Mouse (Mus musculus) spleen, postnatal 10 days (tissue): ENCODE data around the gene Gm20379.

Source experiments
- DNase-seq, 2 experiments: peaks; one replicate each; pipeline ENCODE4 v3.0.0; 2021 to 2022; ENCODE audit warnings: low spot score in 2 of 2

Gene Gm20379

DNA sequence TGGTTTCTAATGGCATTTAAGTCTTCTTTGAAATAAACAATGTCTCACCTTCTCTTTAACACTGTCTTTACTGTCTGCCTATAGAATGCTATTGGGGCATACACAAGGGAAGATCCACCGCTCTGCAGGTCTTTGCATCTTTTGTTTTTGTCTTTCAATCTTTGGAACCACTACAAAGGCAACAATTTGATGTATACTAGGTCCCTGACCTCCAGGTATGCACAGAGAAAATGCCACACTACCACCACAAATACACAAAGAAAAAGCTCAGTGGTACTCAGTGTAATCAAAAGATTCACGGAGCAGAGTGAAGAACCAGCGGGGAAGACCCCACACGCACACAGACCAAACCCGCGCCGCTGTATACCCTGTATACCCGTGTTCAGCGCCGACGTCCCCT, at the start of gene Gm20379:
TSS of gene Gm20379 (plus strand) at position 301 of the 400 bp plus-strand sequence.
- DNase-seq, result no peak

DNA sequence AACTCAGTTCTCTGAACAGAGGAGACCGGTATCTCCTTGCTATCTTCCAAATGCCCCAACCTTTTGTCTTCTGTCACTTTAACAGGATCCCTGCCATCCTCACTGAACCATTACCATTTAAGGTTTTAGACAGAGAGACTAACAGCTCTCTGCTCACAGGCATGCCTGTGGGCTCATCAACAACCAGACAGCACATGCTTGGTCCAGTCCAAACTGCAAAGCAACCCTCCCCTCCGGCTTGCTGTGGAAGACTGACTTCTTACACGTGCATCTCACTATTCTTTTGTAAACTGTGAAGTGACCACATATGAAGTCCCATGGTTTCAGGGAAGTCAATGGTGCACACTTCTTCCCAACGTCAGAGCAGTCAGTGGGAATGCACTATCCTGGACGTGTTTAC, 44.5 kb upstream of the Gm20379 start:
- no peak for DNase-seq

DNA sequence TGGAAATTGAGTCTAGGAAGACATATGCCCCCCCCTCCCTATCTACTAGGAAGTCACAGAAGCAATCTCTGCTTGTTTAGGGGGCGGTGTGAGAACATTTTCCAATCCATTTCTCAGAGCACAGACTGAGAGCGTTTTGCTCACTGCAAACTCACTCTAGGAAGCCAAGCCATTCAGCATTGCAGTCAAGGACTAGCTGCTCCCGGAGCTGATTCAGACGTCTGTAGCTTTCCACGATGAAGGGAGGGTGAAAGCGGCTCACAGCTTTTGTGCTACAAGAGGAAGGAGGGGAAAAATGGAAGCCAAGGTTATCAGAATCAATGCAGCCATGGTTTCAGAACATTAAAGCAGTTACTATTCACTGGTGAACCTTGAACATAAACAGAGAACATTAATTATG, 42.2 kb upstream of the Gm20379 start:
- no peak for DNase-seq

DNA sequence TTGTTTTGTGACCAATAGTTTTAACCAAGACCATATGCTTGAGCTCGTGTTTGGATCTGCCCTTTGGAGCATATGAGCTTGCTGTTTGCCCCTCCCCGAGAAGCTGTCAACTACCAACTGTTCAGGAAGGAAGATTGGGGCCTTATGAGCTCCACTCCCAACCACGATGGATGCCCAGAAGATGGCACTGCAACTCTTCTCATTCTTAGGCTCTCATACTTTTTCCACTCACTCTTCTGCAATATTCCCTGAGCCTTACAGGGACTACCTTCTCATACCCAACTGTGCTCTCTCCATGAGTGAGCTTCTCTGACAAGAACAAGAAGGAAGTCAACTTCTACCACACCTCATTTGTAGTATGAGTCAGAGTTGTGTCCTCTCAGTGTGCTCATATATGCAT, 38.7 kb upstream of the Gm20379 start:
- no peak for DNase-seq

DNA sequence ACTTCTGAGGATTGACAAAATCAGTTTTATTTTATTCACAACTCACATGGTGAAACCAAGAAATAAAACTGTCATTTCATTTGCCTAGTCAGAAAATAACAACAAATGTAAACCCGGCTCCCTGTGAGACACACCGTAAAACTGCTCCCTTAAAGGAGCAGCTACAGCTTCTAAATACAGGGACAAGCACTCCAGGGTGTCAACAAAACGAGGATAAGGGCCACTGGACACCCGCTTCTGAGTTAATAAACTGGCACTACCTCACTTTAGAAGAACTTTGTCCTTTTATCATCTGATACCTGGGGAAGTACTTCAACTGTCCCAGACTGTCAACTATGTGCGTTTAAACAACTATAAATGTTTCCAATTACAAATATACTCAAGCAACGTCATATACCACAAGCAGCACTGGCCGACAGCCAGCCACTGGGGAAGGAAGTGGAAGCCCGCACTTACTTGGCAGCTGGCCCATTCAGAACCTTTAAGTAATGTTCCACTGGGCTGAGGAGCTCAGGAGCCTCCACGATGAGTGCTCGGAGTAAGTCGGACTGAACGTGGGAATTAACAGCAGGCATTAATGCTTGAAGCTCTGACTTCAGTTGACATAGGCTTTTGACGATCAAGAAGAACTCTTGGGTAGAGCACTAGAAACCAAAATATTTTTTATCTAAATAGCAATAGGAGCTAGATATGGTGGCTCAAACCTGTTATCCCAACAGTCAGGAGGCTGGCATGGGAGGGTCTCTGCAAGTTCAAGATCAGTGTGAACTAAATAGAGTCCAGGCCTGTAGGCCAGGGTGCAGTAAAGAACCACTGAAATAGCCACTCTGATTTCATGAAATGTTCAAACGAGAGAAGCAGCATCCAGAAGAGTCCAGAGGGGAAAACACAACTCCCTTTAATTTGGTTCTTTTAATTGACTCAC, 31.2 kb upstream of the Gm20379 start:
- peak in 1 of 2 experiments; percentile 61 for DNase-seq

DNA sequence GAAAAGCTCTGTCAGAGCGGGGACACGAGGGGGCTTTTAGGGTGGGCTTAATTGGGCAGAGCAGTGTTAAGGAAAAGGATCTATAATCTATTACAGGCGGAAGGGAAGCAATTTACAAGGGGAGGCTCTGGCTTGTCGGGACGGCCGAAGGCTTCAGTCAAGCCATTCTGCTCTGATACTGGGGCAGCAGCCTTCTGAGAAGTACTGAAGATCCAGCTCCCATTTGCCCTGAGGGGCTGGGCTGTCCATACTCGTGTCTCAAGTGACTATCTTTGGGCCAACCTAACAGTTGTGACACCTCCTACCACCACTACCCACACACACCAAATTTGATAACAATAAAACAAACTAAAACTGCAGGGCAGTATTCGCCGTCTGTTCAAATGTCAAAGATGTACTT, 30.5 kb upstream of the Gm20379 start:
- DNase-seq, result no peak

DNA sequence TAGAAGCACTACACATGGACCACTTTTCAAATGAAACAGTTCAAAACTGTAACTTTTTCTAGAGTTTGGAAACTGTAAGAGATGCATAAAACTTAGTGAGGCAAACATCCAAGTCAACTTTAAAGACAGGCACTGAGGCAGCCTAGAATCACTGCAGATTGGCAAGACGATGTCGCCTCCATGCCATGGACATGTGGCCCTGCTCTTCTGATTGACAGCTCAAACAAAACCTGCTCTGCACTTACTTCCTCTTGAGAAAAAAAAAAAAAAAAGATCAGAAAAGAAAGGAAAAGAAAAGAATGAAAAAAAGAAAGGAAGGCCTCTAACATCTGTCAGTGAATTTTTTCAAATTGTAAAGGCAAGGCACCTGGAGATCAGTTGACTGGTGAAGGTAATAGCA, 28.8 kb upstream of the Gm20379 start:
- no peak for DNase-seq

DNA sequence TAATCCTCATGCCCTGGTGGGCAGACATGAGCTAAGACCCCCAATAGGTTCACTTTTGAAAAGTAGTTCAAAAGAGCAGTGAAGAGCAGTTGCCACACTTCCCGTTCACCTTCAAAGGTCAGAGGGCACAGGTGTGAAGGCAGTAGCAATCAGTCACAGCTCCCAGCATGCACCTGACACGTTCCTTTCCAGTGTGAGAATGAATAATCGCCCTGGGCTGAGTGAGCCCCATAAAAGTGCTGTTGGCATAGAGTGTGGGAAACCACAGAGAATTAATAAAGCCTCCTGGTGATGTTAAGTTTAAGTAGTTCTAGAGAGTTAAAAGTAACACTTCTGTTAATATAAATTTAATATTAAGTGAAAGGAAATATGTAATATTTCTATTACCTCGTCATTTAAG, 14.2 kb upstream of the Gm20379 start:
- no peak for DNase-seq

DNA sequence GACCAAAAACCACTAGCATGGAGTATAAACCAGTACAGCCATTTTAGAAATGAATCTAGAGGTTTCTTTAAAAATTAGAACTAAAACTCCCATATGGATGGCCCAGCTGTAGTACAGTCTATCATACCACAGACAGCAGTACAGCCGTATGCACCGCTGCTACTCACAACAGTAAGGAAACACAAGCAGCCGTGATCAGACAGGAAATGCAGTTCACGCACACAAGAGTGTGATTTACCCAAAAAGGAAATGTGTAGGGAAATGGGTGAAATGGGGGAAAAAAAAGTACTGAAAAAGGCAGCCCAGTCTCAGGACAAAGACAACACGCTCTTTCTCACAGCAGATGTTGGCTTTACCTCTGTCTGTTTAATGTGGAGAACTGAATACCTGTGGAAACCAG, 11.9 kb upstream of the Gm20379 start:
- DNase-seq, result no peak

DNA sequence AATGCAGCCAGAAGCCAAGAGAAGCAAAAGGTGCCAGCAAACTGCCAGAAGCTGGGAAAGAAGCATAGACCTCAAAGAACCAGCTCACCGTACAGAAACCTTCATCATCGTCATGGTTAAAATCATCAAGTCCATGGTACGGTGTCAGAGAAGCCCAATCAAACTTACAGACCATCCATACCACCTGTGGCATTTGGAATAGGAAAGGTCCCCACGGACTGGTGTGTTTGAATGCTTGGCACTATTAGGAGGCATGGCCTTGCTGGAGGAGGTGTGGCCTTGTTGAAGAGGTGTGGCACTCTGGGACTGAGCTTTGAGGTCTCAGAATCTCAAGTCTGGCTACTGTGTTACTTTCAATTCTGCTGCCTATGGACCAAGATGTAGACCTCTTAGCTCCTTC, 9.3 kb upstream of the Gm20379 start:
- no peak for DNase-seq

DNA sequence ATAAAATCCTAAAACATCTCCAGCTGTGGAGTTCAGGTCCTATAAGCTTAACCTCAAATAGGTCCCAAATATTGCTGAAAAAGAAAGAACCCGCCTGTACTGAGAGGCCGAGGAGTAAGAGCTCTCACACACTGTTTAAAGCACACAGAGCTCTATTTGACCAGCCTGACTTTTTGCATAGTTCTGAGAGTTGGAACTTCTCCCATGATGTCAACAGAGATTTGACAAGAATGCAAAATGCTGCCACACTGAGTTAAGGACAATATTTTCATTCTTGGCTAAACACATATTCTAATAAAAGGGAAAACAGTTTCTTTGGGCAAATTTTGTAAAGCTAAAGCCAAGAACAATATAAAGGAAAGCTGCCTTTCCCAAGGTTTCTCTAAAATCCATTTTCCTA, 8.8 kb upstream of the Gm20379 start:
- DNase-seq, result no peak

DNA sequence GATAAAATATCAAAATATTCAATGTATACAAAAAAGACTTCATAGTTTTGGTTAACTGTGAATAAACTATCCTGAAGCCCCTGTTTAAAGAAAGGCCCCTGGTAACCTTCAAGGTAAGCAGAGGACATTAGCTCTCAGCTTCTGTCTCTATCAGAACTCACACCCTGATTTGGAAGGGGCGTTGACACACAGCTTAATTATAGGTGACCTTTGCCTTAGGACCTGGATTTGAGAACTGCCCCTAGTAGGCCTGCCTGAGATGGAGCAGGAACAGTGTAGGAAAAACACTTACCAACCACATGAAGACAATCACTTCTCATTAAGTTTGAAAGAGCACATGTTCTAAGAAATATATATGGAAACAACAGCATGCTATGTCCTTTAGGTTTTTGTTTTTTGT, 6.3 kb upstream of the Gm20379 start:
- DNase-seq, result no peak

DNA sequence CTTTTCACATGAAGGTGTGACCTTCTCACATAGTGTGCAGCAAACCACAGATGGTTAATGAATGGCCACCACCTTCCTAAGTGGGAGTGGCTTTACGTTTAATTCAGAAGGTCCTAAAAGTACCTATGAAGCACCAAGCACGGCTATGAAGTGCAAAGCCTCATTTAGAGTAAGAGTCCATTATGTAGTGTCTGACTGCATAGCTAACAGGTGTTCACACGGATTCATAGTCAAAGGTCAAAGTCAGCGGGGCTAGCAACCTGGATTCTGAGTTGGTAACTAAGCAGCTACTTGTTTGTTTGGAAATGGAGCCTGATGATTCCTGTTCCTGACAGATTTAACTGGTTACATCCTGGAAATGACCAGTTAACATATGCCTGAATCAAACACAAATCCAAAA, 4.0 kb upstream of the Gm20379 start:
- DNase-seq, result no peak

DNA sequence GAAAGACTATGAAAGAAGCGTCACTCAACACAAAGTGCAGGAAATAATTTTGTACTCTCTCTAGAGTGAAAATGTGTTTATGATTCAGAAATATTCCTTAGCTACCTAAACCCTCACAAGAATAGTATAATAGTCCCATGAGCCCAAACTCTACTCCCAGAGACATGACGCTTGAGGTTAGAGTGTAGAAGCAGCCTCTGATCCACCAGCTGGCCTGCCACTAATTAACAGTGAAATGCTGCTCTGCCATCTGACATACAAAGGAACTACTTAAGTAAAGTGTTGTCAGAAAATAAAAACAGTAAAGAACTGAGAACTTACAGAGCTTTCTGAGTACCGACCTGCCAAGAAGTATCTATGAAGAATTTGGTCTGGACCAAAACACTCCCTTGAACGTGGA, 3.3 kb upstream of the Gm20379 start:
- DNase-seq, result no peak

DNA sequence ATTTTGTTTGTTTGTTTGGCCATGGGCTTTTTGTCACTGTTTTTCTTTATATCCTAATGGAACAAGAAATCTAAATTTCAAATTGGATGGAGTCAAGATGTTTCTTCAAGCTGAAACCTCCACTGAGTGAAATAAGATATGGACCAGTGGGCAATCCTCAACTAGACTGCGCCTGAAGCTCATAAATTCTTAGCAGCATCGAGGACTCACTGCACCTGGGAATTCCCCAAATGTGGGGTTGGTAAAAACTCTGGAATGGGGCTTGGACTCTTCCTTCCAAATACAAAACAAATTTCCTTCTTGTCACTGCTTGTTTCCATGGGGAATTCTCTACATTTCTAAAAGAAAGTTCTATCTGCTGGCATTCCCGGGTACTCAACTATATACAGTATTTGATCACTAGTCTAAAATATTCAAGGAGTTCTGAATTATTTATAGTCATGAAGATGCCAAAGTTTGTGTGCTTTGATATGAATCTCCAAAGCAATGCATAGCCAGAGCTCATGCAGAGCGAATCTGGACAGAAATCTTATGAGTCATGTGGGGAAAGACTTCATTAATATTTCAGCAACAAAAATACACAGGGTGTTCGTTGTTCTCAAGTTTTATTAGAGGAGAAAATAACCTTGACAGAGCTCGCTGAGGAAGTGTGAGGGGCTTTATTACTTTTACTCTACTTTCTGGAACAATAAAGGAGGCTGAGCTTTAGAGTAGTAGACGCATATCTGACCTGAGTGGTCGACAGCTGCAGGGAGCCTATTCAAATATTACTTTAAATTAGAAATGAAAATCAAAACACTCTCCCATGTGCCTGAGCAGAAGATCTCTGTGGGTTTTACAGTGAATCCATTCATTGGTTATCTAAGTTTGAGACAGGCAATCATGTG, 2.5 kb upstream of the Gm20379 start:
- no peak for DNase-seq

DNA sequence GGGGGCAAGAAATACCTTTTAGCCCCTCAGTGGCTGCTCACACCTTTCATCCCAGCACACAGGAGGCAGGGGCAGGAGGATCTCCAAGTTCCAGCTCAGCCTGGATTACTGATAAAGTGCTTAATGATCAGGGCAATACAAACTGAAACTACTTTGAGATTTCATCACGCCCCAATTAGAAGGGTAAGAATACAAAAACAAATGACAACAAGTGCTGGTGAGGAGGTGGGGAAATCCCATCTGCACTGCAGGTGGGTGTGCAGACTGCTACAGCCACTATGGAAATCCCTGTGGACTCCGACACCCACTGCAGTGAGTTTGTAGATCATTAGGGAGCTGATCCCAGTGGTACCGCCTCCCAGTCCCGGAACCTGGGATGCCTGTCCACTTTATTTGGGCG, 1.5 kb upstream of the Gm20379 start:
- no peak for DNase-seq

DNA sequence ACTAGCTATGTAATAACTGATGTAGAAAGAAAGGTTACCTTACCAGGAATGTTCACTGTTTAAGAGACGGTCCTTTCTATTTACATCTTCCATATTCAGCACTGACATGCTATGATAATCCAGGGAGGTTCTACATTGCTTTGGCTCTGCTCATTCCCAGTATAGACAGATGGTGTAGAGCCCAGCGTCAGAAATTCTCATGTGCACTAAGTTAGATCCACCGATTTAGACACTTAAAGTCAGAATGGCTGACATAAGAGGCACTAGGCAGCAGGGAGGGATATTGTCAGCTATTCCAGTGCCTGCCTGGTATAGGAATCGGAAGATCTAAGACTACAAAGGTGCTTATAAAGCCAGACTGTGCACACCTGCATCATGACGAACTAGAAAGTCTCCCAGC, 8.8 kb downstream of the Gm20379 start:
- DNase-seq, result no peak

DNA sequence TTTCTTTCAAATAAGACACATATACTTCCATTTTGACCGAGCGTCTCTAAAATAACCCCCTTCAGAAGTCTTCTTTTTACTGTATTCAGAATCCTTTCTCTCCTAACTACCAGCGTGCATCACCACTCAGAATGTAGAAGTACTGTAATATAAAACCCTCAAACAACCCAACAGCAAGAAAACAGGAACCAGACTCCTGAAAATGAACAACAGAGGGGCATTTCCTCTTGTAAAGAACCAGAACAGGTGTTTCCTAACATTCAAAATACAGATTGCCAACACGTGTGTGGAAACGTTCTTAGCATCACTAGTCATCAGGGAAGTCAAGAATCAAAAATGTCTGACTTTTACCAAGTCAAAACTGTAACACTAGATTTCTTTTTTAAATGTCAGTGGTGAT, 15.0 kb downstream of the Gm20379 start:
- no peak for DNase-seq

DNA sequence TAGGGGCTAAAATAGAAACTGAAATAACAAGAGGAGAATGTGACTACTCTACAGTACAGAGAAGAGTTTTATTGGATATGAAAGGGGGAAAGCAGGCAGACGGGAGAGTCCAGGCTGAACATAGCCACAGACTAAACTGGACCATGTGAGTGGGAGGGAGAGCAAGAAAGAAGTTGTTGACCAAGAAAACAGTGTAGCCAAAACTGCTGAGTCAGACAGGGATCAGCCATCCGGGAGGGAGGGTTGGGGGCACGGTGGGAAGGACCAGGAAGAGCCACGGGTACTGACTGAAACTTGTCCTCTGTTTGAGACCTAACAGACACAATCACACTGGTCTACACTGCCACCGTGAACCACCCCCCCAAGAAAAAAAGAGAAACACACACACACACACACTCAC, 20.2 kb downstream of the Gm20379 start:
- no peak for DNase-seq

DNA sequence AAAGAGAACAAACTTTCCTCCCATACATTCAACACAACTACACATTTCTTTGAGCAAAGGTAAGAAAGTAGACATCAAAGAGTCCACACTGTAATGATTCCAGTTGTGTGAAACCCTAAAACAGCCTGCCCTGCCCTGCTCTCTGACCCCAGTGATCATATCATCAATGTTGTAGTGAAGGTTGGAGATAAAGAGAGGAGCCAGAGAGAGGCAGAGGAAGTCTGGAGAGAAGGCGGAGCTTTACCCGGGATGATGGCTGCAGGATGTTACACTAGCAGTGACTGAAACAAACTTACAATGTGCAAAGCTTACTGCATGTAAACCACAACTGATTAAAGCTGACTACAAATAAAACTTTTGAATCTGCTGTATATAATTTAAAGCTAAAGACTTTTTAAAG, 22.2 kb downstream of the Gm20379 start:
- DNase-seq, result no peak

DNA sequence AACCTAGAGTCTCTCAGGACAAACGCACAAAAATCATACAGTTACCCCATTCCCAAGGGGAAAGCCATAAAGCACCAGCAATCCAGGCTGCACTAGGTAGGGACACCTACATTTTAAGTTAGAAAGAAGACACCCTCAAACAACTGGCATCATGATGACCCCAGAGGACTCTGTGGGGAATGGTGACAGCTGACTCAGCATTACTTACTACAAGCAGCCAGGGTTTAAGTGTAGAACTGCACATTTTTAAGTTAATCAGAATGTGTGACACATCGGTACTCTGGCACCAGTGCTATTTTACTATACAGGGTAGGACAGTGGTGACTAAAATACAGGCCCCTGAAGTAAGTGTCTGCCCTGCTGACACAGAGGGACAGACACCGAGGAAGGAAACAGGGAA, 24.8 kb downstream of the Gm20379 start:
- no peak for DNase-seq

DNA sequence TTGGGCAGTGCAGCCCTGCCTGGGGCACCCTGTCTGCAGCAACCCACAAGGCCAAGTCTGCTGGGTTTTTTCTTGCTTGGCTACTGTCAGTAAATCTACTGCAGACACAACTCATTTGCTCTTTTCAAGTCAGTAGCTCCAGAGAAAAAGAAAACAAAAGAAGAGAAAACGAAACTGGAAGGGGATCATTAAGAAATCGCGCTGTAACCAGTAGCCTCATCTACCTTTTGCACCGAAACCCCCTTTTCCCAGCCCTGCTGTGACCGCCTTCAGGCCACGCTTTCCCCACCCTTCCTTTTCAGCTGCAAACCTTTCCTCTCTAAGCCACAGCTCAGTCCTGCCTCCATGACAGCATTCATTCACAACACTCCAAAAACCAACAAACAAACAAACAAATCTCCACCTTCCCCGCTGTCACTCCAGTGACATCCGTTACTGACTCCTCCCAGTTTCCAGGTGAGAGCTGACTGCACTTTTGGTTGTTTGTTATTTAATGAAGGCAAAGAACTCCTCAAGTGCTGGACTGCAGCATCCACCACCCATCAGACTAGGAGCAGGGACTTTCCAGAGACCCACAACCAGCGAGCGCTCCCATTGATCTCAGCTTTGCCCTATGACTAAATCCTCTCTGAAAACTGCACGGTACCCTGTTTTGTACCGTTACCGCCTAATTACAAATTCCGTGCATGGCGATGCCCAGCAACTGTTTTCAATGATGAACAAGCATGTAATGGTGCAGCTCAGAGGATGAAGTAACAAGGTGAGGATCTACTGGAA, 26.5 kb downstream of the Gm20379 start:
- no peak for DNase-seq
